Mouse (Mus musculus): Measurements from ENCODE around the gene Clspn. TPM values are rescaled to one million over a fixed set of nuclear protein-coding genes. Genes with fewer than 3 reads are reported as not detected.

The Clspn gene
- total and polyA plus RNA-seq, 3 experiments = 11.1 to 94.0 (median 81.4) TPM

DNA sequence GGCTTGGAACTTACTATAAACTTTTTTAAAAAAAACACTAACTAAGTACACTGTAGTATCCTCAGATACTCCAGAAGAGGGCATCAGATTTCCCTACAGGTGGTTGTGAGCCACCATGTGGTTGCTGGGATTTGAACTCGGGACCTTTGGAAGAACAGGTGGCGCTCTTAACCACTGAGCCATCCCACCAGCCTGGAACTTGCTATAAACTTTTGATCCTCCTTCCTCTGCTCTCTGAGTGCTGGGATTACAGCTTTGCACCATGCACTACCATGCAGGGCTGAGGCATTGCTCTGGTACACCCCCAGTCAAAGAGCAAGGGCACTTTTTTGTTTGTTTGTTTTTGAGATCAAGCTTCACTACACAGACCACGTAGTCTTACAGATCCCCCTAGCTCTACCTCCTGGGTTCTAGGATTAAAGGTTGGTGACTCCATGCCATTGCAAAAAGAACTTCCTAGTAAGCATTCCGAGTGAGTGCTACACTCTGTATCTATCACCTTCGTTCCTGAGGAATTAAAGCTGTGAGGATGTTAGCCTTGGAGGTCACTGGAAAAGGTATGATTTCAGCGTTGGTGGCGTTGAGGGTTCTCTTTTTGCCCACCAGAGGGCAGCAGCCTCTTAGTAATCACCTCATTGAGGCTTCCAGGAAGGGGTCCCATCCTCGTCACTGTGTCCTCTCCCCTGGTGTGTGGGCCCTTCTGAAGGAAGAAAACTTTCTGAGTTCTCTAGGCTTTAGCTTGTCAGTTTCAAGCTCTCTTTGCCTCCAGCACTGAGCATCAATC is 43.4 kb downstream of the Clspn start:
- H3K27me3 ChIP-seq (ENCODE audit: insufficient read depth, low read length) = peaks cover 11% of the 10 kb centered on the region
- H3K4me3 ChIP-seq (ENCODE audit: low read depth, low read length) = no peak overlapping the region
- peaks cover 2% of the 10 kb centered on the region for H3K36me3 ChIP-seq (replicated peaks)
- TF ChIP-seq CTCF (IDR thresholded peaks at IDR 0.05; ENCODE audit: low read depth, low read length) (peak; percentile 72), POLR2AphosphoS5 (IDR thresholded peaks at IDR 0.05; ENCODE audit: insufficient replicate concordance, low read depth, low read length) (no peak), TAL1 (conservative IDR thresholded peaks at IDR 0.05; ENCODE audit: low read depth, low read length) (no peak), GATA1 (IDR thresholded peaks at IDR 0.05; ENCODE audit: borderline replicate concordance, low read length) (no peak)
- no peak for ATAC-seq (ENCODE audit: extremely low read depth, insufficient number of reproducible peaks, low FRiP score, poor library complexity, severe bottlenecking)
- peak; percentile 56 for DNase-seq (ENCODE audit: low spot score)
- no peaks in the 10 kb centered on the region; the same call in 1 of the 2 replicates for H3K4me1 ChIP-seq (ENCODE audit: insufficient read depth, low read depth, low read length)
- no peaks in the 10 kb centered on the region for H3K9me3 ChIP-seq (replicated peaks)

GRCm38 (mm10) chr4:126601597-126602444 is 45.1 kb downstream of the Clspn start:
- ATAC-seq (ENCODE audit: extremely low read depth, insufficient number of reproducible peaks, low FRiP score, poor library complexity, severe bottlenecking) (no peak), DNase-seq (ENCODE audit: low spot score) (no peak)
- Histone ChIP-seq H3K9me3 (replicated peaks) (no peaks in the 10 kb centered on the region), H3K4me3 (ENCODE audit: low read depth, low read length) (no peak overlapping the region), H3K36me3 (replicated peaks) (no peaks in the 10 kb centered on the region), H3K27me3 (ENCODE audit: insufficient read depth, low read length) (peaks cover 13% of the 10 kb centered on the region), H3K4me1 (ENCODE audit: insufficient read depth, low read depth, low read length) (no peaks in the 10 kb centered on the region; the same call in 1 of the 2 replicates)
- TF ChIP-seq POLR2AphosphoS5 (IDR thresholded peaks at IDR 0.05; ENCODE audit: insufficient replicate concordance, low read depth, low read length) (no peak), CTCF (IDR thresholded peaks at IDR 0.05; ENCODE audit: low read depth, low read length) (no peak), GATA2 (IDR thresholded peaks at IDR 0.05; ENCODE audit: borderline replicate concordance, low read depth, low read length) (no peak), GATA1 (IDR thresholded peaks at IDR 0.05; ENCODE audit: borderline replicate concordance, low read length) (no peak), TAL1 (conservative IDR thresholded peaks at IDR 0.05; ENCODE audit: low read depth, low read length) (no peak)

- H3K9me3 ChIP-seq (replicated peaks) = no peaks in the 10 kb centered on the region
- H3K27me3 ChIP-seq (ENCODE audit: insufficient read depth, low read length) = peaks cover 13% of the 10 kb centered on the region
- no peaks in the 10 kb centered on the region for H3K36me3 ChIP-seq (replicated peaks)
- no peak overlapping the region for H3K4me3 ChIP-seq (ENCODE audit: low read depth, low read length)
- no peak for ATAC-seq (ENCODE audit: extremely low read depth, insufficient number of reproducible peaks, low FRiP score, poor library complexity, severe bottlenecking)
- TF ChIP-seq TAL1 (conservative IDR thresholded peaks at IDR 0.05; ENCODE audit: low read depth, low read length) = no peak
- TF ChIP-seq GATA1 (IDR thresholded peaks at IDR 0.05; ENCODE audit: borderline replicate concordance, low read length) = no peak
- TF ChIP-seq CTCF (IDR thresholded peaks at IDR 0.05; ENCODE audit: low read depth, low read length) = no peak
- no peak for TF ChIP-seq POLR2AphosphoS5 (IDR thresholded peaks at IDR 0.05; ENCODE audit: insufficient replicate concordance, low read depth, low read length)
- TF ChIP-seq GATA2 (IDR thresholded peaks at IDR 0.05; ENCODE audit: borderline replicate concordance, low read depth, low read length) = no peak
- no peaks in the 10 kb centered on the region; the same call in 1 of the 2 replicates for H3K4me1 ChIP-seq (ENCODE audit: insufficient read depth, low read depth, low read length)
- no peak for DNase-seq (ENCODE audit: low spot score)
These were observed 45.7 kb downstream of the Clspn start for GRCm38 (mm10) chr4:126602445-126602762.

DNA sequence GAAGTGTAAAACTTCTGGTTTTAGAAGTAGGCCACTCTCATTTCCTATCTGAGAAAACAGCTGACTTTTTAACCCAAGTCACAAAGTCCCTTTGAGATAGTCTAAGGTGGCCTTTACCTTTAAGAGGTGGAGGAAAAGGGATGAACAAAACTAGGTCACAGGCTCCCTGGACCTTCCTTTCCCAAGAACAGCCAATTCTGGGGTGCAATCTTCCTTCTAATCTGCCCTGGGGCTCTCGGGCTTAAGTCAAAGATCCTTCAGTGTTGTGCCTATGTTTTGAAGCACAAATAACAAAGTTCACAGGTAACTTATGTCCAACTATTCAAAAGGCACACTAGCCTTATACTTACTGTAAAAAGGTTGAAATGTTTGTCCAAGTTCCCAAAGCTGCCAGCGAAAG is 47.4 kb downstream of the Clspn start:
- no peak overlapping the region for H3K4me3 ChIP-seq (ENCODE audit: low read depth, low read length)
- DNase-seq (ENCODE audit: low spot score) (no peak), ATAC-seq (ENCODE audit: extremely low read depth, insufficient number of reproducible peaks, low FRiP score, poor library complexity, severe bottlenecking) (no peak)
- H3K36me3 ChIP-seq (replicated peaks) = no peaks in the 10 kb centered on the region
- no peak for TF ChIP-seq POLR2AphosphoS5 (IDR thresholded peaks at IDR 0.05; ENCODE audit: insufficient replicate concordance, low read depth, low read length)
- TF ChIP-seq GATA1 (IDR thresholded peaks at IDR 0.05; ENCODE audit: borderline replicate concordance, low read length) = no peak
- TF ChIP-seq TAL1 (conservative IDR thresholded peaks at IDR 0.05; ENCODE audit: low read depth, low read length) = no peak
- no peak for TF ChIP-seq CTCF (IDR thresholded peaks at IDR 0.05; ENCODE audit: low read depth, low read length)
- TF ChIP-seq GATA2 (IDR thresholded peaks at IDR 0.05; ENCODE audit: borderline replicate concordance, low read depth, low read length) = no peak
- peaks cover 9% of the 10 kb centered on the region for H3K27me3 ChIP-seq (ENCODE audit: insufficient read depth, low read length)
- H3K4me1 ChIP-seq (ENCODE audit: insufficient read depth, low read depth, low read length) = no peaks in the 10 kb centered on the region
- no peaks in the 10 kb centered on the region for H3K9me3 ChIP-seq (replicated peaks)

DNA sequence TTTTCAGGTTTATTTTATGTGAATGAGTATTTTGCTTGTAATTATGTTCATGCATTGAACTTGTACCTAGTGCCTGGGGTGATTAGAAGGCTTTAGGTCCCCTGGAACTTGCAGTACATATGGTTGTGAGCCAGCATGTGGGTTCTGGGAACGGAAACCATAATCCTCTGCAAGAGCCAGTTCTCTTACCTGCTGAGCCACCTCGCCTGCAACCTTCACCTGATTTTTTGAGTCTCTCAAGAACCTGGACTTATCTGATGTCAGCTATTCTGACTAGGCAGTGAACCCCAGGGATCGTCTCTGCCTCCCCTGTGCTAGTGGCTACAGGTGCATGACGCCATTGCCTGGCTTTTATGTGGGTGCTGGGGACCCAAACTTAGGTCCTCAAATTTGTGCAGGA is 49.0 kb downstream of the Clspn start:
- Histone ChIP-seq H3K27me3 (ENCODE audit: insufficient read depth, low read length) (peaks cover 16% of the 10 kb centered on the region), H3K9me3 (replicated peaks) (no peaks in the 10 kb centered on the region), H3K4me1 (ENCODE audit: insufficient read depth, low read depth, low read length) (no peaks in the 10 kb centered on the region), H3K4me3 (ENCODE audit: low read depth, low read length) (no peak overlapping the region), H3K36me3 (replicated peaks) (no peaks in the 10 kb centered on the region)
- DNase-seq (ENCODE audit: low spot score) = no peak
- TF ChIP-seq GATA1 (IDR thresholded peaks at IDR 0.05; ENCODE audit: borderline replicate concordance, low read length) = no peak
- TF ChIP-seq TAL1 (conservative IDR thresholded peaks at IDR 0.05; ENCODE audit: low read depth, low read length) = no peak
- no peak for TF ChIP-seq GATA2 (IDR thresholded peaks at IDR 0.05; ENCODE audit: borderline replicate concordance, low read depth, low read length)
- TF ChIP-seq CTCF (IDR thresholded peaks at IDR 0.05; ENCODE audit: low read depth, low read length) = no peak
- no peak for TF ChIP-seq POLR2AphosphoS5 (IDR thresholded peaks at IDR 0.05; ENCODE audit: insufficient replicate concordance, low read depth, low read length)
- ATAC-seq (ENCODE audit: extremely low read depth, insufficient number of reproducible peaks, low FRiP score, poor library complexity, severe bottlenecking) = no peak

GRCm38 (mm10) chr4:126609606-126610181 is 53.0 kb downstream of the Clspn start, which contains the start of gene 5730409E04Rik:
Gene 5730409E04Rik (plus strand): TSS chr4:126609818.
- no peak within 1 kb of the TSS for H3K4me3 ChIP-seq (ENCODE audit: low read depth, low read length)
- no peak for ATAC-seq (ENCODE audit: extremely low read depth, insufficient number of reproducible peaks, low FRiP score, poor library complexity, severe bottlenecking)
- peaks cover 25% of the 10 kb centered on the region for H3K27me3 ChIP-seq (ENCODE audit: insufficient read depth, low read length)
- no peaks in the 10 kb centered on the region for H3K9me3 ChIP-seq (replicated peaks)
- no peak for TF ChIP-seq GATA1 (IDR thresholded peaks at IDR 0.05; ENCODE audit: borderline replicate concordance, low read length)
- no peak for TF ChIP-seq TAL1 (conservative IDR thresholded peaks at IDR 0.05; ENCODE audit: low read depth, low read length)
- no peak for TF ChIP-seq POLR2AphosphoS5 (IDR thresholded peaks at IDR 0.05; ENCODE audit: insufficient replicate concordance, low read depth, low read length)
- TF ChIP-seq CTCF (IDR thresholded peaks at IDR 0.05; ENCODE audit: low read depth, low read length) = no peak
- TF ChIP-seq GATA2 (IDR thresholded peaks at IDR 0.05; ENCODE audit: borderline replicate concordance, low read depth, low read length) = no peak
- H3K4me1 ChIP-seq (ENCODE audit: insufficient read depth, low read depth, low read length) = no peaks in the 10 kb centered on the region
- no peaks in the 10 kb centered on the region for H3K36me3 ChIP-seq (replicated peaks)
- no peak for DNase-seq (ENCODE audit: low spot score)

Data from G1E (cell line).